Mouse (Mus musculus): ENCODE measurements around the gene Arhgef10l. TPM values are rescaled to one million over a fixed set of nuclear protein-coding genes. Genes with fewer than 3 reads are reported as not detected.

Arhgef10l gene
- polyA plus RNA-seq, 1 experiment: 0.12 TPM

GRCm38 (mm10) chr4:140562461-140563178, 103.2 kb downstream of the Arhgef10l start:
- Histone ChIP-seq H3K9me3 (ENCODE audit: control insufficient read depth, low read length) (peaks cover 16% of the 10 kb centered on the region), H3K36me3 (ENCODE audit: control insufficient read depth) (peaks cover 5% of the 10 kb centered on the region), H3K27me3 (ENCODE audit: control insufficient read depth) (no peaks in the 10 kb centered on the region; the same call in 1 of the 2 replicates), H3K4me1 (ENCODE audit: control insufficient read depth) (peaks cover 32% of the 10 kb centered on the region), H3K4me3 (replicated peaks) (no peak overlapping the region)
- TF ChIP-seq TAL1 (IDR thresholded peaks at IDR 0.05; ENCODE audit: low read length) (no peak), GATA1 (IDR thresholded peaks at IDR 0.05; ENCODE audit: low read length) (no peak)

- Histone ChIP-seq H3K4me3 (replicated peaks) (no peak overlapping the region), H3K27me3 (ENCODE audit: control insufficient read depth) (no peaks in the 10 kb centered on the region; the same call in 1 of the 2 replicates), H3K9me3 (ENCODE audit: control insufficient read depth, low read length) (peaks cover 16% of the 10 kb centered on the region), H3K4me1 (ENCODE audit: control insufficient read depth) (peaks cover 32% of the 10 kb centered on the region), H3K36me3 (ENCODE audit: control insufficient read depth) (peaks cover 5% of the 10 kb centered on the region)
- TF ChIP-seq TAL1 (IDR thresholded peaks at IDR 0.05; ENCODE audit: low read length) (no peak), GATA1 (IDR thresholded peaks at IDR 0.05; ENCODE audit: low read length) (no peak)
Measured at GRCm38 (mm10) chr4:140561744-140562143, 104.1 kb downstream of the Arhgef10l start.

- Histone ChIP-seq H3K9me3 (ENCODE audit: control insufficient read depth, low read length) (peaks cover 16% of the 10 kb centered on the region), H3K36me3 (ENCODE audit: control insufficient read depth) (peaks cover 5% of the 10 kb centered on the region), H3K27me3 (ENCODE audit: control insufficient read depth) (no peaks in the 10 kb centered on the region; the same call in 1 of the 2 replicates), H3K4me1 (ENCODE audit: control insufficient read depth) (peaks cover 26% of the 10 kb centered on the region), H3K4me3 (replicated peaks) (no peak overlapping the region)
- TF ChIP-seq TAL1 (IDR thresholded peaks at IDR 0.05; ENCODE audit: low read length) (no peak), GATA1 (IDR thresholded peaks at IDR 0.05; ENCODE audit: low read length) (no peak)
Measured at GRCm38 (mm10) chr4:140559862-140560261, 106.0 kb downstream of the Arhgef10l start.

- Histone ChIP-seq H3K9me3 (ENCODE audit: control insufficient read depth, low read length) (peaks cover 13% of the 10 kb centered on the region), H3K4me3 (replicated peaks) (no peak overlapping the region), H3K4me1 (ENCODE audit: control insufficient read depth) (peaks cover 14% of the 10 kb centered on the region), H3K36me3 (ENCODE audit: control insufficient read depth) (peaks cover 5% of the 10 kb centered on the region), H3K27me3 (ENCODE audit: control insufficient read depth) (no peaks in the 10 kb centered on the region; the same call in 1 of the 2 replicates)
- no peak for TF ChIP-seq GATA1 (IDR thresholded peaks at IDR 0.05; ENCODE audit: low read length)
- TF ChIP-seq TAL1 (IDR thresholded peaks at IDR 0.05; ENCODE audit: low read length): no peak
Measured at GRCm38 (mm10) chr4:140558193-140558592, 107.6 kb downstream of the Arhgef10l start.

GRCm38 (mm10) chr4:140556561-140556960, 109.3 kb downstream of the Arhgef10l start:
- TF ChIP-seq GATA1 (IDR thresholded peaks at IDR 0.05; ENCODE audit: low read length) (no peak), TAL1 (IDR thresholded peaks at IDR 0.05; ENCODE audit: low read length) (no peak)
- no peaks in the 10 kb centered on the region; the same call in 1 of the 2 replicates for H3K27me3 ChIP-seq (ENCODE audit: control insufficient read depth)
- peaks cover 10% of the 10 kb centered on the region for H3K4me1 ChIP-seq (ENCODE audit: control insufficient read depth)
- H3K36me3 ChIP-seq (ENCODE audit: control insufficient read depth): peaks cover 5% of the 10 kb centered on the region
- H3K9me3 ChIP-seq (ENCODE audit: control insufficient read depth, low read length): peaks cover 9% of the 10 kb centered on the region
- H3K4me3 ChIP-seq (replicated peaks): no peak overlapping the region

DNA sequence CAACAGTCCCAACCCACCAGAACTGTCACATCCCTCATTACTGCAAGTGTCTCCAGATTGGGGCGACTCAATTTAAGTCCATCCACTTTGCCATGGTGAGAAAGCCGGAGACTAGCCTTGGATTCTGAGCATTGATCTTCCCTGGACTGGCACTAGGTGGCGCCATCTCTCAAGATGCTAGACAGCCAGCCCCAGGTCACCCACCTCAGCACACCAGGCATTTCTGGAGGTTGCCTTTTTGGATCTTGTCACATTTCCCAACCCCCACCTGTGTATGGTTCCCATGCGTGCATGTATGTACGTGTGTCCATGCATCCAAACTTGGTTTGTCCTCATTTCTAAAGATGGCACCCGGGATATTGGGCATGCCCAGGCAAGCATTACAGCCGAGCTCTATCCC, 110.5 kb downstream of the Arhgef10l start:
- H3K4me1 ChIP-seq (ENCODE audit: control insufficient read depth): peaks cover 10% of the 10 kb centered on the region
- no peaks in the 10 kb centered on the region; the same call in 1 of the 2 replicates for H3K36me3 ChIP-seq (ENCODE audit: control insufficient read depth)
- no peak overlapping the region for H3K4me3 ChIP-seq (replicated peaks)
- H3K27me3 ChIP-seq (ENCODE audit: control insufficient read depth): no peaks in the 10 kb centered on the region
- no peaks in the 10 kb centered on the region for H3K9me3 ChIP-seq (ENCODE audit: control insufficient read depth, low read length)
- TF ChIP-seq TAL1 (IDR thresholded peaks at IDR 0.05; ENCODE audit: low read length) (no peak), GATA1 (IDR thresholded peaks at IDR 0.05; ENCODE audit: low read length) (no peak)

DNA sequence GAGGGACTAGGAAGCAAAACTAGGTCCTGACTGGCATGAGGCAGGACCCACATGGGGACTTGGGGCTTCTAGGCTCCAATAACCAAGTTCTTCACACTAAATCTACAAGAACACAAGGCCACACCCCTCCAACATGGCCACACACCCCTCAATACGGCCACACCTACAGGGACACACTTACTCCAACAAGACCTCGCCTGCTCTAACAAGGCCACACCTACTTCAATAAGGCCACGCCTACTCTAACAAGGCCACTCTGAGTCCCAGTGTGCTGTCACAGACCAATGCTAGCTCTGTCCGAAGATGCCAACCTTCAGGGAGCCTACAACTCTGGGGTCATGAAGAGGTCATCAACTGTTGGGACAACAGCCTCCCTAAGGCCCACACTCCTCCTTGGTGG, 111.3 kb downstream of the Arhgef10l start:
- no peaks in the 10 kb centered on the region for H3K9me3 ChIP-seq (ENCODE audit: control insufficient read depth, low read length)
- no peak overlapping the region for H3K4me3 ChIP-seq (replicated peaks)
- H3K36me3 ChIP-seq (ENCODE audit: control insufficient read depth): no peaks in the 10 kb centered on the region; the same call in 1 of the 2 replicates
- H3K4me1 ChIP-seq (ENCODE audit: control insufficient read depth): peaks cover 10% of the 10 kb centered on the region
- no peak for TF ChIP-seq GATA1 (IDR thresholded peaks at IDR 0.05; ENCODE audit: low read length)
- no peak for TF ChIP-seq TAL1 (IDR thresholded peaks at IDR 0.05; ENCODE audit: low read length)
- H3K27me3 ChIP-seq (ENCODE audit: control insufficient read depth): no peaks in the 10 kb centered on the region

GRCm38 (mm10) chr4:140551766-140552165, 114.0 kb downstream of the Arhgef10l start:
- no peak for TF ChIP-seq GATA1 (IDR thresholded peaks at IDR 0.05; ENCODE audit: low read length)
- no peak for TF ChIP-seq TAL1 (IDR thresholded peaks at IDR 0.05; ENCODE audit: low read length)
- H3K4me1 ChIP-seq (ENCODE audit: control insufficient read depth): peaks cover 2% of the 10 kb centered on the region
- no peak overlapping the region for H3K4me3 ChIP-seq (replicated peaks)
- H3K27me3 ChIP-seq (ENCODE audit: control insufficient read depth): no peaks in the 10 kb centered on the region
- H3K36me3 ChIP-seq (ENCODE audit: control insufficient read depth): no peaks in the 10 kb centered on the region; the same call in 1 of the 2 replicates
- no peaks in the 10 kb centered on the region for H3K9me3 ChIP-seq (ENCODE audit: control insufficient read depth, low read length)

GRCm38 (mm10) chr4:140550670-140551069, 115.1 kb downstream of the Arhgef10l start:
- Histone ChIP-seq H3K4me1 (ENCODE audit: control insufficient read depth) (peaks cover 2% of the 10 kb centered on the region), H3K27me3 (ENCODE audit: control insufficient read depth) (no peaks in the 10 kb centered on the region), H3K9me3 (ENCODE audit: control insufficient read depth, low read length) (no peaks in the 10 kb centered on the region), H3K4me3 (replicated peaks) (no peak overlapping the region), H3K36me3 (ENCODE audit: control insufficient read depth) (no peaks in the 10 kb centered on the region; the same call in 1 of the 2 replicates)
- TF ChIP-seq GATA1 (IDR thresholded peaks at IDR 0.05; ENCODE audit: low read length): no peak
- TF ChIP-seq TAL1 (IDR thresholded peaks at IDR 0.05; ENCODE audit: low read length): no peak

All from erythroblast, embryonic 14.5 days (primary cell).